In genomic region chr2:17935916-17936315, GRCm38 (mm10) we compare ENCODE assay signal across 21 mouse cellular contexts.
DNase-seq lines count a peak whose midpoint lies in the region; TF ChIP-seq lines count a peak whose summit lies in the region.
"Had no signal": no experiment of that assay in that cellular context is flagged by ENCODE, and none has a peak within 500 bp of the region (broad histone marks: within the 10 kb centered on the region; RNA-seq: fewer than 3 reads in every experiment).

No protein-coding gene starts in this region.

- H3K4me1 ChIP-seq in E14TG2a.4 (replicated peaks; ENCODE audit: low read depth, low read length) (peaks cover 91% of the 10 kb centered on the region), ES-E14 (ENCODE audit: control insufficient read depth in 2 of 2, insufficient read depth in 2 of 2, low read length in 2 of 2, poor library complexity in 1 of 2) (peaks cover 18 to 35% of the 10 kb centered on the region in 2 experiments)

- peak overlapping the region; percentile 39; the same call in 1 of the 2 replicates for H3K9ac ChIP-seq in ES-E14 (ENCODE audit: insufficient read depth, low read depth, low read length, poor library complexity, severe bottlenecking)
- H3K9ac ChIP-seq: forebrain, postnatal 0 days; heart, embryonic 12.5 days; heart, embryonic 15.5 days; hindbrain, embryonic 14.5 days had no signal

- H3K27me3 ChIP-seq in E14TG2a.4 (ENCODE audit: insufficient read depth, low read length) = no peaks in the 10 kb centered on the region
- H3K27me3 ChIP-seq: heart, embryonic 12.5 days; heart, embryonic 15.5 days had no signal

- H3K4me3 ChIP-seq in E14TG2a.4 (replicated peaks; ENCODE audit: low read length) (peak overlapping the region; percentile 72), ES-E14 (ENCODE audit: insufficient read depth in 1 of 2, low read depth in 1 of 2, low read length in 2 of 2, poor library complexity in 1 of 2, severe bottlenecking in 1 of 2) (peak overlapping the region; percentile 47 to 66)
- H3K4me3 ChIP-seq: gastrocnemius, adult 2 months; heart, embryonic 12.5 days; heart, embryonic 15.5 days had no signal

- peak overlapping the region; percentile 79 for H3K27ac ChIP-seq in ES-E14 (ENCODE audit: insufficient read depth, low read depth, low read length, poor library complexity, severe bottlenecking)
- H3K27ac ChIP-seq: gastrocnemius, adult 2 months; heart, embryonic 15.5 days; hindbrain, embryonic 14.5 days had no signal

- intact Hi-C loops in heart, postnatal 25 days (cut with DNase I) = no loop called here

- TF ChIP-seq CTCF in E14TG2a.4 (conservative IDR thresholded peaks at IDR 0.05; ENCODE audit: low read length) = no peak

- in situ Hi-C loops in ES-E14 (cut with MboI; ENCODE audit: low sequenced_read_pairs in 2 of 2, unreplicated experiment in 2 of 2) = no loop called here

- H3K9me3 ChIP-seq in E14TG2a.4 (ENCODE audit: low read length) (no peaks in the 10 kb centered on the region), ES-E14 (ENCODE audit: control insufficient read depth, insufficient read depth, low read depth, low read length) (no peaks in the 10 kb centered on the region)
- H3K9me3 ChIP-seq: G1E; heart, embryonic 15.5 days had no signal

- H3K36me3 ChIP-seq in E14TG2a.4 (ENCODE audit: insufficient read depth, low read length) = peaks cover 24% of the 10 kb centered on the region; the same call in 1 of the 2 replicates
- H3K36me3 ChIP-seq in ES-E14 (ENCODE audit: control insufficient read depth, insufficient read depth, low read length, poor library complexity, severe bottlenecking) = no peaks in the 10 kb centered on the region
- H3K36me3 ChIP-seq: G1E; heart, embryonic 12.5 days; heart, embryonic 15.5 days had no signal

- peak; percentile 55 for DNase-seq in heart, adult 11 months
- DNase-seq in heart, postnatal 25 days (ENCODE audit: low spot score) = no peak
- DNase-seq in ES-E14 (ENCODE audit: low read depth, low spot score) = peak; percentile 47
- DNase-seq in testis, postnatal 14 days (ENCODE audit: low spot score) = no peak
- DNase-seq in spleen, postnatal 36 days (ENCODE audit: low spot score in 2 of 2) = no peak
- DNase-seq: adrenal gland, adult 8-10 months; adrenal gland, postnatal 25 days; cerebellum, adult 18-20 months; cerebellum, adult 9-10 months; cerebellum, postnatal 14 days; forebrain, postnatal 0 days; gastrocnemius, adult 2 months; gastrocnemius, postnatal 14 days; heart, adult 18-20 months; heart, postnatal 10 days; heart, postnatal 4 days had no signal

TF ChIP-seq in ES-E14, 5 proteins besides CTCF, POLR2A, EP300 and RAD21:
- TF ChIP-seq ZC3H11A (IDR thresholded peaks at IDR 0.05; ENCODE audit: borderline replicate concordance, low read depth, low read length) (no peak), MAFK (IDR thresholded peaks at IDR 0.05; ENCODE audit: insufficient read depth, low read depth, low read length) (no peak), CHD2 (IDR thresholded peaks at IDR 0.05; ENCODE audit: low read depth, low read length) (no peak), HCFC1 (IDR thresholded peaks at IDR 0.05; ENCODE audit: borderline replicate concordance, insufficient read depth, low read length) (no peak), ZNF384 (IDR thresholded peaks at IDR 0.05; ENCODE audit: low read depth, low read length) (no peak)

Comparison
In these comparisons a context has a peak if more than half of its experiments do, and no peak if none do; other contexts are left out.
1. DNase-seq: peak in heart, adult 11 months (single experiment) and ES-E14 (single experiment); none in heart, postnatal 25 days (single experiment), testis, postnatal 14 days (single experiment) and spleen, postnatal 36 days (0 of 2).